Mouse (Mus musculus): ENCODE results near the gene Sorcs2.
A peak's percentile ranks its signal among the peaks of the same experiment; 100 is the strongest.

The Sorcs2 gene

DNA sequence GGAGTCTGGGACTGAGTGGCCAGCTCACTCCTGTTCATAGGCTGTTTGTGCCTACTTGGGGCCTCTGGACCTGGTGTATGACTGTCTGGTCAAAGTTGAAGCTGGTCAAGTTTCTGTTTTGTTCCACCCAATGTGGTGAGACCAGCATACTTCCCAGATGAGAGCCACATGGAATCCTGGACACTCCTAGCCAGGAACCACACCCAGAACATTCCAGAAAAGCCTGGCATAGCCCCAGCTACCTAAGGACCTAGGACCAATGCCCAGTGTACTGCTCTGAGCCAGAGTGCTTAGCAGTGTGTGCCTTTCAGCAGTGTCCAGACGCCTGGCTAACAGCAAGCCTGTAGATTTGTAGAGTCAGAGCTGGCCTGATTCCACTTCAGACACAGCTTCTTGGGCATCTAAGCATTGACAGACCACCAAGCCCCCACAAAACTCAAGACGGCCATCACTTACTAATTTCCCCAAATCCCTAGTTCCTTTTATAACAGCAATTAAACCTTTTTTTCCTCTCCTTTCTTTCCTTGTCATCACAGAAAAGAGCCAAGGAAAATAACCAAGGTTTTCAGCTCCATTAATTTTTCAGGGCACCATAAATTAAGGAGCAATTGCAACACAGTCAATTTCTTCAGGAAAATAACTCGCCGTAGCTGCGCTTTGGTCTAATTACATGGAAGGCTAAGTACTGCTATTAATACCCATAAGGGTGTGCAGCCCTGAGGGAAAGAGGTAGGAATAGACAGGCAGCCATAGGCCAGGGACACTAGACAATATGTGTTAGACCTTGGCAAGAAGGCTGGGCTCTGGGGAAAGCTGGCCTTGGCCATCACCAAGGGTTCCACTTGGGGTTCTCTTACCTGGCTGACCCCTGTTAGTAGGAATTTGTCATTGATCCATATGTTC is 322.5 kb downstream of the Sorcs2 start:
- DNase-seq (ENCODE audit: low spot score in 2 of 2), result no peak

- DNase-seq (ENCODE audit: low spot score in 2 of 2), result no peak
Measured at GRCm38 (mm10) chr5:36069503-36070360, 328.2 kb downstream of the Sorcs2 start.

- DNase-seq (ENCODE audit: low spot score in 2 of 2), result no peak
Measured at GRCm38 (mm10) chr5:36067651-36068181, 330.2 kb downstream of the Sorcs2 start.

DNA sequence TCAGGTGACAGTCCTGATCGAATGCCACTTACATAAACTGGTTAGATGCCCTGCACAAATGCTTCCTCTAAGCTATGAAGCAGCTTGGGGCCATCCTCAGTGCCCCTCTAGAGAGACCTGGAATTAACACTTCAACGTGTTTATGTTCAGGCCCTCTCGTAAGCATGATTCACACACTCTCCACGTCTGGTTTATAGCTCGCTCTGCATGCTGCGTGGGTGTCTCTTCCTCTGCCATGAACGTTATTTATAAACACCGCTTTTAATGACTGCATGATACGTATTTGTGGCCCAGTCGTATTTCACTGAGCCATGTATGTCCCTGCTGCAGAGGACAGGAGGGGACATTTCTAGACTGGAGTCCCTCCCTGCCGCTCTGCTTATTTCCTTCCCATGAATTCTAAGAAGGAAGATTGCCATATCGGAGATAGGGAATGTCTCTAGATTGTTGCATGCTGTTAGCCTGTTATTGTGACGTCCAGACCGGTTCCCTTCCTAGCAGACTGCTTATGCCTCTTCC is 340.1 kb downstream of the Sorcs2 start:
- DNase-seq (ENCODE audit: low spot score in 2 of 2), result no peak

DNA sequence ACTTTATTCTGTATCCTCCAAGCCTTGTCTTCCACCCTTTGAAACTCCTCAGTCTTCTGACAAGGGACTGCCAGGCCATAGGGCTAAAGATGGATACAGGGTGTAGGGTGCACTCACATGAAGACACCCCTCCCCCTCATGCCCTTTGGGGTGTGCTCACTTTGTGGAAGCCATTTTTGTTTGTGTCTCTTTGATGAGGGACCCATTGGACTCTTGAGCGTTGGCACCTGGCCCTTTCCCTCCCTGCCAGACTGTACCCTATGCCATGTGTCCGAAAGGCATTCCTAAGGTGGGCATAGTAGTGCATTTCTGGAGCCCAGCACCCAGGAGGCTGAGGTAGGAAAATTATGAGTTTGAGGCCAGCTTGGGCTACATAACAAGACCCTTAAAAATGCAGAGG is 341.0 kb downstream of the Sorcs2 start:
- no peak for DNase-seq (ENCODE audit: low spot score in 2 of 2)

GRCm38 (mm10) chr5:36055876-36056275 is 342.1 kb downstream of the Sorcs2 start:
- DNase-seq (ENCODE audit: low spot score in 2 of 2), result no peak

- DNase-seq (ENCODE audit: low spot score in 2 of 2), result no peak
Measured at GRCm38 (mm10) chr5:36054498-36054897, 343.4 kb downstream of the Sorcs2 start.

DNA sequence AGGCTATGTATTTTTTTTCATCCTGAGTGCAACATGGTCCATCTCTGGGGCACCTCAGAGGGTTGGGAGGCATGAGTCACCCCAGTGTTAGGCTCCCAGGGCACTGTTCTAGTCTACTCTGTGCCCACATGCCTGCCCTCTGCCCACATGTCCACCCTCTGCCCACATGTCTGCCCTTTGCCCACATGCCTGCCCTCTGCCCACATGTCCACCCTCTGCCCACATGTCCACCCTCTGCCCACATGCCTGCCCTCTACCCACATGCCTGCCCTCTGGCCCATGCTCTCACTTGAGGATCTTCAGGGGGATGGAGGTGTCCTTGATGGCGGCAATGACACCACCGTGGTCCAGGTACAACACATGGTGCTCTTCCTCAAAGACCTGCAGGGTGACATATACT is 354.8 kb downstream of the Sorcs2 start:
- DNase-seq (ENCODE audit: low spot score in 2 of 2), result no peak

DNA sequence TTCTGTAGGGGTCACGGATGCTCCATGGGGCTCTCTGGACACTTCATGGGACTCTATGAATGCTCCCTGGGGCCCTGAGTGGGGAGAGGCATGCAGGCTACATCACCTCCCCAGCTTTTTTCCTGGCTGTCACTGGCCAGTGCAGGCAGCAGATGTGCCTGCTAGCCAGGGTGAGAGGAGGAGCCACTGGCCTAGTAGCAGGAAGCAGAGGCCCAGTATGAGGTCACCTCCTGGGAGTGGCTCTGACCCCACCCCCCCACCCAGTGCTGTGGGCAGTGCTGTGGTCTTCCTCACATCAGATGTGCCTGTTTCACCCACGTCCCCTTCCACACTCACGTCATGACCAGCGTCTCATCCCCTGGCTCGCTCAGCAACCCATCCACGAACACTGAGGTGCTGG is 356.2 kb downstream of the Sorcs2 start:
- DNase-seq (ENCODE audit: low spot score in 2 of 2), result peak; percentile 16 to 57

DNA sequence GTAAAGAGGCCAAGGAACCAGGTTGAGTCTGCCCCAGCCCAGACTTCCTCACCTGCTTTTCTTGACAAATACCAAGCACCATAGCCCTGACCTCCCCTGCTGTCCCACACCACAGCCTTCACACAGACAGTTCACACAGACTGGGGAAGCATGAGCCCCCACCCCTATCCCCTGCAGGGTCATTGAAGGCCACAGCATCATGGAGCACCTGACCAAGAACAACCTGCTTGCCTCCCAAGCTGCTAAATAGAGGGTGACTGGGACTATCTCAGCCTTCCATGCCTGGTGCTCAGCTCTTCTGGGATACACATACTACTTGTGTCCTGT is 356.7 kb downstream of the Sorcs2 start:
- DNase-seq (ENCODE audit: low spot score in 2 of 2), result no peak

DNA sequence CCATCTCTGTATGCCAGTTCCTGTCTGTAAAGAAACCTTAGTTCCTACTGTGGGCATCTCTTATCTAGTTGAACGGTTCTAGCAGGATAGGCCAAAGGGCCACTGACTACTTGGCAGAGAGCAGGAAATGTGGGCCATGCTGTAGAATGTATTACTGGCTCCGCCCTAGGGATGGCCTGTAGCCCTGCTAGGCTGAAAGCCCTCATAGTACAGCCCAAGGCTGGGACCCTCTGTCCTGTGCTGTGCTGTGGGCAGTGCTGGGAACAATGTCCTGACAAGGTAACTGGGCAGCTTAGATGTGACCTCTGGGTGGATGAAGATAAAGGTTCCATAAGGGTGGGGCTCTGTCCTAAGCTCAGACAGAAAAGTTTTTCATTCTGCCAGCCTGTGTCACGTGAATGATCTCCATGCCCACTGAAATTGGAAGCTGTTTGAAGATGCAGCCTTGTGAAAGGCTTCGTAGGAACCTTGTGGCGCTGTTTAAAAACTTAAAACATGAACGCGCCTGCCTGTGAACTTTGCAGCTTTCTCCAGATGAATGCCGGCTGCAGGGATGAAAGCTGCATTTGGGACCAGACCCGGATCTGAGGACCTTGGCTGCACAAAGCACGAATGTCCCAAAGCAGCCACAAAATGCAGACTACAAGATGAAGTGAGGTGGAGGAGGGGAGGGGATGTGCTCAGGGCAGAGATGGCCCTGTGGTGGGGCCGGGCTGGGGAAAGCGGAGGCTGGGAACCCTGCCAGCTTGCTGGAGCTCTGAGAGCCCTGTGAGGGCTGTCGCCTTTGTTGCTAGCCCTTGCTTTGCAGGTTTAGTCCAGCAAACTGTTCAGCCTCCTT is 357.3 kb downstream of the Sorcs2 start:
- no peak for DNase-seq (ENCODE audit: low spot score in 2 of 2)

DNA sequence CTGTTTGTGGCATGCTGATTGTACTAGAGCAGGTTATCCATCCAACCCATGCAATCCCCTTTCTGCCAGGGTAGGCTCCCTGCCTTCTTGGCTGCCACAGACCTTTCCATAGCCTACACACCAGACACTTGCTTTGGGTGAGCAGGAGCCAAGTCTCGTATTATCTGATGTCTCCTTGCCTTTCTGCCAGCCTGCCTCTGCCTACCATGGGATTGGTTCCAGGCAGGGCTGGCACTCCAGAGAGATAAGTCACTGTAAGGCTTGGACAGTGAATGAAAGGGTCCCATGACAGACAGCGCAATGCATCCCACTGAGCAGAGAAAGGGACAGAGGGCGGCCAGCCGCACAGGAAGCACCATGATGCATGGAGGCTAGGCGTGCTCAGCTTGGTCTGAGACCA is 358.3 kb downstream of the Sorcs2 start:
- no peak for DNase-seq (ENCODE audit: low spot score in 2 of 2)

- DNase-seq (ENCODE audit: low spot score in 2 of 2), result peak in 1 of 2 experiments; percentile 33
Measured at GRCm38 (mm10) chr5:36033531-36034426, 364.2 kb downstream of the Sorcs2 start.

- DNase-seq (ENCODE audit: low spot score in 2 of 2), result no peak
Measured at GRCm38 (mm10) chr5:36025076-36025475, 372.9 kb downstream of the Sorcs2 start.

- no peak for DNase-seq (ENCODE audit: low spot score in 2 of 2)
Measured at GRCm38 (mm10) chr5:36024003-36024685, 373.8 kb downstream of the Sorcs2 start.

DNA sequence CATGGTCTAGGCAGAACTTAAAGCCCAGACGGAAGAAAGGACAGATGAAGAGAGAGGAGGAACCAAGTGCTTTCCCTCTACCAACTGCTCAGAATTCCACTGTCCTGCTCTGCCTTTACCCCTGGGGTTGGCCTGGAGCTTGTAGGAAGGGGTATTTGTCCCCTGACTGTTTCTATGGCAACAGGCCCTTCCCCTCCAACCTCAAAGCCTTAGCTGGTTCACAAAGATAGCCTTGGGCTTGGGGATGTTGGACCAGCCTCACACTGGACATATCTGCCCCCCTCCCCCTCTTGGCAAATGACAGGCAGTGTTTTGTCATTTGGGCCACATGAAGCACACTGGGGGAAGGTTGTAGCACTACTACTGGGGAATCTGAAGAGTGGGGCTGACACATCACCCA is 375.6 kb downstream of the Sorcs2 start:
- no peak for DNase-seq (ENCODE audit: low spot score in 2 of 2)

DNA sequence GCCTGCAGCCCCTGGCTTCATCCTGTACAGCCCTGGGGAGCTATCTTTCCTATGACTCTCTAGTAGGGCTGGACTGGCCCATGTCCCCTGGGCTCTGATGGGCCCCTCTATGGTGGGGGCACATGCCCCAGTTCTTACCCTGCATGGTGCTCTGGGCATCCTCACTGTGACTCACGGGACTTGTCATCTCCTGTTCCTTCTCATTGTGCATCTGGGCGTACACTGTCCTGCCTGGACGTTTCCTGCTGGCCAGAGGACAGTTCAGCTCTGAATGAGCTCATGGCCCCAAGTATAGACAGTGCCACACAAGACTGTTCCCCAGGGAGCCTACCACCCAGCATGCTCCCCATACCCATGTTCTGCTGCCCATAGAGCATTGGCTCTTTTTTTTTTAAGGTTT is 376.8 kb downstream of the Sorcs2 start:
- no peak for DNase-seq (ENCODE audit: low spot score in 2 of 2)

DNA sequence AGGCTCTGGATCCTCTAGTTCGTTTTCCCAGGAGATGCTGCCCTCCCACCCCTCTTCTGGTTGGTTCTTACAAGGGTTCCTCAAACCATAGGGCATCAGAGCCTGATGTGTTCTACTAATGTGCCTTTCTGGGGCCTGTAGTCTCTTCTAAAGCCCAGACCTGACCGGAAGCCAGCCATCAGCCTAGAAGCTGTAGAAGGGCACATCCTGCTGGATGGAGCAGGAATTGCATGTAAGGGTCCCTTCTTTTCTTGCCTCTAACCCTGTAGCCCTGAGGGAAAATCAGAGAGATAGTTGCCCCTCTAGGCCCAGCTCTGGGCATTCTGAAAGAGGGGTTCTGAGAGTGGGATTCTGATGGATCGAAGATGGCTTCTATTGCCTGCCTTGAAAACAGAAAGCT is 379.6 kb downstream of the Sorcs2 start:
- DNase-seq (ENCODE audit: low spot score in 2 of 2), result no peak

- DNase-seq (ENCODE audit: low spot score in 2 of 2), result no peak
Measured at GRCm38 (mm10) chr5:36009405-36009804, 388.5 kb downstream of the Sorcs2 start.

DNA sequence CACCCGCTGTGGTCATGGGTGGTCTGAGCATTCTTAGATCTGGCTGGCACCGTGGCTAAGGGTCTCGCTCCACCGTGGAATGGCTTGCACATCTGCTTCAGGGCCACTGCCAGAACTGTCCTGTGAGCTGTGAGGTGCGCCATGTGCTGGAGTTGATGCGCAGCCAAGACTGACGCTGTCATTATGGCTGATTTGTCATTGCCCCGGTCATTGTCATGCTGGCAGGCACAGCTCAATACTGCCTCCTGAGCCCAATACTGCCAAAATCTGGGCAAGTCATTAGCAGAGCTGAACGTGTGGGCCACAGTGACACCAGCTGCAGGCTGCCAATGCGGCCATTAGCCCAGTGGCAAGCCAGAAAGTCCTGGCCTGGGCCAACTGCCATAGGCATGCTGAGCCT is 390.3 kb downstream of the Sorcs2 start:
- DNase-seq (ENCODE audit: low spot score in 2 of 2), result no peak

Measured in natural killer cell, adult 2 months (primary cell).